Mouse (Mus musculus): Measurements from ENCODE around the gene Copz2.

Gene Copz2

DNA sequence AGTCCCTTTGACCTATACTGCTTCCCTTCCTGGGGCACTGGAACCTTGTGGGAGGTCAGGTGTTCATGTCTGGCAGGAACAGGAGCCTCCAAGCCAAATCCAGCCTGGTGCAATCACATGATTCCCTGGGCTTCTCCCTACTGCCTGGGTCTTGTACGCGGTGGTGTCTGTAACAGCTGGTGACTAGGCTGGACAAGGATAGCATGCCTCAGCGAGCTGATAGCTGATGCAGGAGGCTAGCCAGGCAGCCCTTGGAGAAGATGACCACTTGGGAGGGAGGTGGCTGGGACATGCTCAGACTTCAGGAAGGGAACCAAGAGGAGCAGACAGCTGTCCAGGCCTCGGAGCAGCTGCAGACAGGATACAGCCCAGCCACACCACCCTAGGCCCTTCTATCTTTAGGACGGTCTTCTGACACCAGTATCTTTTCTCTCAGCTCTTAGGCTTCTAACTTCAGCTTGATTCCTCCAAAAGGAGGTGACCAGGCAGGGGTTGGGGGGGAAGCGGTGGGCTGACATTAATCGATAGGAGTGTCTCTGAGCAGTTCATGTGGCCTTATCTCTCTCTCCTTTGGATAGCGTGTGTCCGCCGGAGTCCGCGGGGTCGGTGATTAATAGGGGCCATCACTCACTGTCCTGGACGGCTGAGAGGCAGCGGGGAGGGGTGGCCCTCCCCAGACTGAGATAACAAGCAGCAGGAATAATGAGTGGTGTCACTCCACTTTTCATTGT lies 56.9 kb downstream of the Copz2 start:
- DNase-seq (ENCODE audit: low spot score) = no peak

DNA sequence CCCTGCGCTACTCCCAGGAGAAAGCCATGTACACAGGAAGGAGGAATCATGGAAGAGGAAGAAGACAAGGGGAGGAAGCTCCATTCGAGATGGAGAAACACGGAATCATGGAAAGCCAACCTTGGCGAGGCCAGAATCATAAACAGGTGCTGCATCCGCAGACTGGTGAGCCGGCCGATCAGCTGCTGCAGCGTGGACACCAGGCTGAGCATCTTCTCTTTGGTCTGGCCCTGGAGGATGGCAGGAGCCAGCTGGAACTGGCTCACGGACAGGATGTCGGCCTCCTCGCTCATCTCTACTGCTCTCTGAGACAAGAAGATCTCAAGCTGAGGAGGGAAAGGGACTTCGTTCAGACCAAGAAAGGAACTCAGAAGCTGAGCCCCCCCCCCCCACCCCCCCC lies 58.9 kb downstream of the Copz2 start:
- no peak for DNase-seq (ENCODE audit: low spot score)

DNA sequence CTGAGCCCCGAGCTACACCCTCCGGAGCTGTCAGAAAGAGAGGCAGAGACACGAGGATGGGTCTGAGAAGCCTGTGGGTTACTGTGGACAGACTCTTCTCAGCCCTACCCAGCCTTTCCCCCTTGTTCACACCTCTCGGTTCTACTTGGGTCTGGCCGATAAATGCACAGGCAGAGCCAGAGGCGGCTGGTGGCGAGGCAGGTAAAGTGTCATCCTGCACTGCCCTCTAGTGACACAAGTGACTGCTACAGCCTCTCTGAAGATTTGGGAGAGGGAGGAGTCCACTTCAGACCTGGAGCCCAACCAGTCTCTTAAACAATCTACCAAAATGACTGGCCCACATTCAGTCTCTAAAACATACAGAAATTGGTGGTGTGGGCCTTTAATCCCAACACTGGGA lies 60.3 kb downstream of the Copz2 start:
- DNase-seq (ENCODE audit: low spot score) = peak; percentile 77

Measured in ovary, postnatal 14 days (tissue).